Mouse (Mus musculus): ENCODE results near the gene Mpp6.

DNA sequence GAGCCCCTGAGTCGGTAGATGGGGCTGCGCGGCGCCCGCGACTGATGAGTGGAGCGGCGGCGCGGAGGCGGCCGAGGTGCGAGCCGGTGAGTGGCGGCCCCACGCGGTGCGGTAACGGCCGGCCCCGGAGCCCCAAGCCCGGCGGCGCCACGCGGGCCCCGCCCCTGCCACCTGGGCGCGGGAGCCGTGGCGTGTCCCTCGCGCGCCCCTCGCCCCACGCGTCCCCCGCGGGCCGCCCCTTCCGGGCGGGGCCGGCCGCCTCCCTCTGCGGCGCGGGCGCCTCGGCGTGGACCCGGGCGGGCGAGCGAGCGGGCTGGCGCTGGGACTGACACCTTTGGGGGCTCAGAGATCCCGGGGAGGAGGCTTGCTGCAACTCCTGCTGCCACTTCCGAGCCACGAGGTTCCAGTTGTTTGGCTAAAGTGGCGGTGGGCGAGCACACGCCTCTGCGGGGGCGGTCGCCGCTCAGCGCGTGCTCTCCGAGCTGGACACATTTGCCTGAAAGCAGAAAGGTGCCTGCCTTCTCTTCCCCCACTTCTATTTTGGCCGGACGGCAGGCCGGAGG lies 419 bp downstream of the Mpp6 start:
- TF ChIP-seq EP300 (IDR thresholded peaks at IDR 0.05; ENCODE audit: low read depth) = no peak
- no peak for TF ChIP-seq CTCF (IDR thresholded peaks at IDR 0.05; ENCODE audit: low read depth)

Measured in liver, postnatal 0 days (tissue).